Mouse (Mus musculus): Measurements from ENCODE around the gene Nktr. TPM values are rescaled to one million over a fixed set of nuclear protein-coding genes. Genes with fewer than 3 reads are reported as not detected.

Nktr gene
- polyA plus RNA-seq, 1 experiment from 2014 or later, result 84.1 TPM

GRCm38 (mm10) chr9:121684702-121685101 lies 34.3 kb upstream of the Nktr start:
- Histone ChIP-seq H3K4me3 (no peak overlapping the region), H3K4me2 (replicated peaks) (no peak overlapping the region), H3K9ac (no peak overlapping the region), H3K4me1 (no peaks in the 10 kb centered on the region), H3K9me3 (no peaks in the 10 kb centered on the region), H3K27ac (no peak overlapping the region), H3K27me3 (no peaks in the 10 kb centered on the region), H3K36me3 (peaks cover 60% of the 10 kb centered on the region)
- WGBS, result 71% methylated on average over 7 of the region's 7 CpGs
- no peak for ATAC-seq (ENCODE audit: low FRiP score, low read depth)

- Histone ChIP-seq H3K9ac (no peak overlapping the region), H3K27me3 (no peaks in the 10 kb centered on the region), H3K4me3 (no peak overlapping the region), H3K4me1 (no peaks in the 10 kb centered on the region), H3K9me3 (no peaks in the 10 kb centered on the region), H3K4me2 (replicated peaks) (no peak overlapping the region), H3K27ac (no peak overlapping the region), H3K36me3 (peaks cover 76% of the 10 kb centered on the region)
- ATAC-seq (ENCODE audit: low FRiP score, low read depth), result no peak
- WGBS, result 78% methylated on average over 15 of the region's 15 CpGs
Measured at GRCm38 (mm10) chr9:121690200-121690651, 28.7 kb upstream of the Nktr start.

- no peak overlapping the region for H3K4me2 ChIP-seq (replicated peaks)
- H3K9ac ChIP-seq, result no peak overlapping the region
- H3K27me3 ChIP-seq, result no peaks in the 10 kb centered on the region
- H3K36me3 ChIP-seq, result peaks cover 76% of the 10 kb centered on the region
- no peak for ATAC-seq (ENCODE audit: low FRiP score, low read depth)
- H3K9me3 ChIP-seq, result no peaks in the 10 kb centered on the region
- no peak overlapping the region for H3K4me3 ChIP-seq
- H3K4me1 ChIP-seq, result no peaks in the 10 kb centered on the region
- WGBS, result 88% methylated on average over 7 of the region's 7 CpGs
- H3K27ac ChIP-seq, result no peak overlapping the region
Measured at GRCm38 (mm10) chr9:121690734-121691133, 28.2 kb upstream of the Nktr start.

GRCm38 (mm10) chr9:121694736-121695135 lies 24.2 kb upstream of the Nktr start:
- no peak for ATAC-seq (ENCODE audit: low FRiP score, low read depth)
- no peaks in the 10 kb centered on the region for H3K4me1 ChIP-seq
- no peaks in the 10 kb centered on the region for H3K27me3 ChIP-seq
- H3K27ac ChIP-seq, result no peak overlapping the region
- peaks cover 7% of the 10 kb centered on the region for H3K9me3 ChIP-seq
- 76% methylated on average over 12 of the region's 12 CpGs for WGBS
- H3K4me2 ChIP-seq (replicated peaks), result no peak overlapping the region
- H3K9ac ChIP-seq, result no peak overlapping the region
- H3K4me3 ChIP-seq, result no peak overlapping the region
- H3K36me3 ChIP-seq, result peaks cover 77% of the 10 kb centered on the region

GRCm38 (mm10) chr9:121696626-121697025 lies 22.3 kb upstream of the Nktr start:
- Histone ChIP-seq H3K27me3 (no peaks in the 10 kb centered on the region), H3K36me3 (peaks cover 58% of the 10 kb centered on the region), H3K27ac (no peak overlapping the region), H3K9ac (no peak overlapping the region), H3K4me2 (replicated peaks) (no peak overlapping the region), H3K4me1 (no peaks in the 10 kb centered on the region), H3K4me3 (no peak overlapping the region), H3K9me3 (peaks cover 7% of the 10 kb centered on the region)
- no peak for ATAC-seq (ENCODE audit: low FRiP score, low read depth)
- 94% methylated on average over 9 of the region's 9 CpGs for WGBS

- WGBS, result 95% methylated on average over 1 of the region's 1 CpGs
- ATAC-seq (ENCODE audit: low FRiP score, low read depth), result no peak
- Histone ChIP-seq H3K36me3 (peaks cover 50% of the 10 kb centered on the region), H3K27ac (no peak overlapping the region), H3K4me1 (no peaks in the 10 kb centered on the region), H3K4me2 (replicated peaks) (no peak overlapping the region), H3K9ac (no peak overlapping the region), H3K27me3 (no peaks in the 10 kb centered on the region), H3K9me3 (peaks cover 7% of the 10 kb centered on the region), H3K4me3 (no peak overlapping the region)
Measured at GRCm38 (mm10) chr9:121697150-121698049, 21.6 kb upstream of the Nktr start.

- Histone ChIP-seq H3K36me3 (peaks cover 4% of the 10 kb centered on the region), H3K4me1 (peaks cover 21% of the 10 kb centered on the region), H3K27me3 (peaks cover 2% of the 10 kb centered on the region; the same call in 1 of the 2 replicates), H3K9ac (peak overlapping the region; percentile 80), H3K9me3 (no peaks in the 10 kb centered on the region), H3K4me3 (peak overlapping the region; percentile 82), H3K27ac (no peak overlapping the region), H3K4me2 (replicated peaks) (peak overlapping the region; percentile 93)
- WGBS, result 32% methylated on average over 11 of the region's 11 CpGs
- ATAC-seq (ENCODE audit: low FRiP score, low read depth), result no peak
Measured at GRCm38 (mm10) chr9:121704261-121704645, 14.7 kb upstream of the Nktr start.

- under 1% methylated on average over 58 of the region's 69 CpGs for WGBS
- Histone ChIP-seq H3K4me2 (replicated peaks) (peak within 1 kb of the TSS; percentile 93), H3K4me3 (peak within 1 kb of the TSS; percentile 82), H3K9me3 (no peaks in the 10 kb centered on the region), H3K27ac (peak within 1 kb of the TSS; percentile 52; the same call in 1 of the 2 replicates), H3K4me1 (peaks cover 24% of the 10 kb centered on the region), H3K36me3 (no peaks in the 10 kb centered on the region), H3K9ac (peak within 1 kb of the TSS; percentile 80), H3K27me3 (peaks cover 2% of the 10 kb centered on the region; the same call in 1 of the 2 replicates)
- ATAC-seq (ENCODE audit: low FRiP score, low read depth), result peak; percentile 98
Measured at GRCm38 (mm10) chr9:121704646-121705625, 14.0 kb upstream of the Nktr start, which contains the start of gene Sec22c. Gene Sec22c (minus strand): TSS chr9:121705490.

GRCm38 (mm10) chr9:121706029-121706675 lies 12.8 kb upstream of the Nktr start:
- Histone ChIP-seq H3K27me3 (peaks cover 2% of the 10 kb centered on the region; the same call in 1 of the 2 replicates), H3K4me3 (no peak overlapping the region), H3K9ac (no peak overlapping the region), H3K9me3 (no peaks in the 10 kb centered on the region), H3K4me2 (replicated peaks) (peak overlapping the region; percentile 93; the same call in 1 of the 2 replicates), H3K4me1 (peaks cover 29% of the 10 kb centered on the region), H3K27ac (no peak overlapping the region), H3K36me3 (no peaks in the 10 kb centered on the region)
- 78% methylated on average over 6 of the region's 6 CpGs for WGBS
- ATAC-seq (ENCODE audit: low FRiP score, low read depth), result no peak

- peaks cover 2% of the 10 kb centered on the region; the same call in 1 of the 2 replicates for H3K27me3 ChIP-seq
- peaks cover 39% of the 10 kb centered on the region for H3K4me1 ChIP-seq
- 49% methylated on average over 6 of the region's 6 CpGs for WGBS
- no peaks in the 10 kb centered on the region for H3K9me3 ChIP-seq
- peaks cover 6% of the 10 kb centered on the region for H3K36me3 ChIP-seq
- H3K4me2 ChIP-seq (replicated peaks), result no peak overlapping the region
- ATAC-seq (ENCODE audit: low FRiP score, low read depth), result no peak
- H3K27ac ChIP-seq, result no peak overlapping the region
- H3K4me3 ChIP-seq, result no peak overlapping the region
- no peak overlapping the region for H3K9ac ChIP-seq
Measured at GRCm38 (mm10) chr9:121707801-121708200, 11.2 kb upstream of the Nktr start.

Data from limb, embryonic 13.5 days (tissue).